Mouse (Mus musculus): Measurements from ENCODE around the gene Actr8. TPM values are rescaled to one million over a fixed set of nuclear protein-coding genes. Genes with fewer than 3 reads are reported as not detected.

The Actr8 gene
- polyA plus RNA-seq, 1 experiment from 2014 or later: 20.1 TPM

GRCm38 (mm10) chr14:30016666-30017065, 38.5 kb downstream of the Actr8 start:
- Histone ChIP-seq H3K4me1 (replicated peaks; ENCODE audit: control insufficient read depth, insufficient read depth, low read length) (no peaks in the 10 kb centered on the region; the same call in 1 of the 2 replicates), H3K36me3 (ENCODE audit: control insufficient read depth, insufficient read depth) (no peaks in the 10 kb centered on the region), H3K9ac (ENCODE audit: low read depth, low read length) (no peak overlapping the region), H3K27ac (ENCODE audit: low read depth, low read length) (no peak overlapping the region), H3K4me2 (replicated peaks; ENCODE audit: low read depth) (no peak overlapping the region), H3K9me3 (ENCODE audit: control insufficient read depth) (no peaks in the 10 kb centered on the region), H3K27me3 (replicated peaks; ENCODE audit: control insufficient read depth, insufficient read depth, low read length) (no peaks in the 10 kb centered on the region), H3K4me3 (ENCODE audit: low read depth, low read length) (no peak overlapping the region)
- 73% methylated on average over 5 of the region's 5 CpGs for WGBS
- ATAC-seq: no peak
- TF ChIP-seq CTCF (IDR thresholded peaks at IDR 0.05; ENCODE audit: low read depth): no peak

DNA sequence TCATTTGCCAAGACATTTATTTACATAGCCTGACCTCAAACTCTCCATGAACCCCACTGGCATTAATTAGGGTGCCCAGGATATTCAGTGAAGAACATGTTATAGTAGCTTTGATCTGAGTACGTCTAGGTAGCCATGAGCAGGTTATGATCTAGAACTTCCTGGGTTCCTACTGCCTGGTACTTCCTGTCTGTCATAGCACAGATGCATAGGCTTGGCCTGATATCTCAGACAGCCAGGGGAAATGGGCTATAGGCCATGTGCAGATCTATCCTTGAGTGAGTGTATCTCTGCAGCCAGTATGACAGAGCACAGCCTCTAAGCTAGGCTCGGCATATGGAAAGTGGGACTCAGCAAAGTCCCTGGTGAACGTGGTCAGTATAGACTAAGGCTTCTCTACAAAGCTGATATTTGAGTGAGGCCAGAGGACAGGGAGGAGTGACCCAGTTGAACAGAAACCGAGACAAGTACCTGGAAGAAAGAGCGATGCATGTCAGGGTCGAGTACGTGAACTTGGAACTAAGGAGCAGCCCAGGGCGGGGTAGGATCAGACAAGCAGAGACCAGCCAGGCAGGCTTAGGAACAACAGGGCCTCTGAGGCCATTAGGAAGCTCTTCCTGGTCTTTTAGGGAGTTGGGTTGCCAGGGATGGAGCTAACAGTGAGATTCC, 39.8 kb downstream of the Actr8 start:
- Histone ChIP-seq H3K4me2 (replicated peaks; ENCODE audit: low read depth) (peak overlapping the region; percentile 21; the same call in 1 of the 2 replicates), H3K9ac (ENCODE audit: low read depth, low read length) (no peak overlapping the region), H3K27ac (ENCODE audit: low read depth, low read length) (peak overlapping the region; percentile 57; the same call in 1 of the 2 replicates), H3K4me3 (ENCODE audit: low read depth, low read length) (no peak overlapping the region), H3K4me1 (replicated peaks; ENCODE audit: control insufficient read depth, insufficient read depth, low read length) (no peaks in the 10 kb centered on the region; the same call in 1 of the 2 replicates), H3K27me3 (replicated peaks; ENCODE audit: control insufficient read depth, insufficient read depth, low read length) (no peaks in the 10 kb centered on the region), H3K9me3 (ENCODE audit: control insufficient read depth) (no peaks in the 10 kb centered on the region), H3K36me3 (ENCODE audit: control insufficient read depth, insufficient read depth) (no peaks in the 10 kb centered on the region)
- TF ChIP-seq CTCF (IDR thresholded peaks at IDR 0.05; ENCODE audit: low read depth): no peak
- ATAC-seq: peak; percentile 66
- WGBS: 62% methylated on average over 8 of the region's 8 CpGs

- 92% methylated on average over 4 of the region's 4 CpGs for WGBS
- Histone ChIP-seq H3K9ac (ENCODE audit: low read depth, low read length) (no peak overlapping the region), H3K4me2 (replicated peaks; ENCODE audit: low read depth) (no peak overlapping the region; the same call in 1 of the 2 replicates), H3K27ac (ENCODE audit: low read depth, low read length) (0 out of 2 replicates have a peak overlapping the region, but pooled peaks have one; percentile 57), H3K4me1 (replicated peaks; ENCODE audit: control insufficient read depth, insufficient read depth, low read length) (no peaks in the 10 kb centered on the region; the same call in 1 of the 2 replicates), H3K9me3 (ENCODE audit: control insufficient read depth) (no peaks in the 10 kb centered on the region), H3K4me3 (ENCODE audit: low read depth, low read length) (no peak overlapping the region), H3K36me3 (ENCODE audit: control insufficient read depth, insufficient read depth) (no peaks in the 10 kb centered on the region), H3K27me3 (replicated peaks; ENCODE audit: control insufficient read depth, insufficient read depth, low read length) (no peaks in the 10 kb centered on the region)
- no peak for ATAC-seq
- no peak for TF ChIP-seq CTCF (IDR thresholded peaks at IDR 0.05; ENCODE audit: low read depth)
Measured at GRCm38 (mm10) chr14:30018463-30018801, 40.3 kb downstream of the Actr8 start.

DNA sequence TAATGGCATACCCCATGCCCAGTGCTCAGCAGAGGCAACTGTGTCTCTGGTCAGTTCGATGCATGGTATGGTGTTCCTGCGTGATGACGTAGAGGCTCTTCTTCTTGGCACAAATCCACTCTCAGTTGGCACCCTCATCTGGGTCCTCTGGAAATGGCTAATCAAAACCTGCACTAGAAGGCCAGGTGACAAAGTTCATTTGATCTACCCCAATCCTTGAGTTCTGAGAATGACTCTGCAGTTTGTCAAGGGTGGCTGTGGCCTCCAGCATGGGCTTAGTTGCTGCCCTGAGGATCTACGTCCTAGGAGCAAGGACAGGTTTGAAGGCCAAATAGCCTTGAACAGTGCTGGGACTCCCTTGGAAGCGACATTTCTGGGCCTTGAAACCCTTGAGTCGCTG, 40.7 kb downstream of the Actr8 start:
- 92% methylated on average over 6 of the region's 6 CpGs for WGBS
- H3K4me1 ChIP-seq (replicated peaks; ENCODE audit: control insufficient read depth, insufficient read depth, low read length): no peaks in the 10 kb centered on the region; the same call in 1 of the 2 replicates
- H3K27me3 ChIP-seq (replicated peaks; ENCODE audit: control insufficient read depth, insufficient read depth, low read length): no peaks in the 10 kb centered on the region
- no peak for ATAC-seq
- H3K27ac ChIP-seq (ENCODE audit: low read depth, low read length): no peak overlapping the region
- H3K4me2 ChIP-seq (replicated peaks; ENCODE audit: low read depth): no peak overlapping the region
- no peak overlapping the region for H3K9ac ChIP-seq (ENCODE audit: low read depth, low read length)
- TF ChIP-seq CTCF (IDR thresholded peaks at IDR 0.05; ENCODE audit: low read depth): no peak
- H3K36me3 ChIP-seq (ENCODE audit: control insufficient read depth, insufficient read depth): no peaks in the 10 kb centered on the region
- H3K9me3 ChIP-seq (ENCODE audit: control insufficient read depth): no peaks in the 10 kb centered on the region
- no peak overlapping the region for H3K4me3 ChIP-seq (ENCODE audit: low read depth, low read length)

- Histone ChIP-seq H3K9me3 (ENCODE audit: control insufficient read depth) (no peaks in the 10 kb centered on the region), H3K4me1 (replicated peaks; ENCODE audit: control insufficient read depth, insufficient read depth, low read length) (no peaks in the 10 kb centered on the region; the same call in 1 of the 2 replicates), H3K27me3 (replicated peaks; ENCODE audit: control insufficient read depth, insufficient read depth, low read length) (no peaks in the 10 kb centered on the region), H3K27ac (ENCODE audit: low read depth, low read length) (no peak overlapping the region), H3K4me2 (replicated peaks; ENCODE audit: low read depth) (no peak overlapping the region), H3K9ac (ENCODE audit: low read depth, low read length) (no peak overlapping the region), H3K36me3 (ENCODE audit: control insufficient read depth, insufficient read depth) (no peaks in the 10 kb centered on the region), H3K4me3 (ENCODE audit: low read depth, low read length) (no peak overlapping the region)
- ATAC-seq: no peak
- TF ChIP-seq CTCF (IDR thresholded peaks at IDR 0.05; ENCODE audit: low read depth): no peak
- 94% methylated on average over 8 of the region's 8 CpGs for WGBS
Measured at GRCm38 (mm10) chr14:30019375-30019774, 41.2 kb downstream of the Actr8 start.

DNA sequence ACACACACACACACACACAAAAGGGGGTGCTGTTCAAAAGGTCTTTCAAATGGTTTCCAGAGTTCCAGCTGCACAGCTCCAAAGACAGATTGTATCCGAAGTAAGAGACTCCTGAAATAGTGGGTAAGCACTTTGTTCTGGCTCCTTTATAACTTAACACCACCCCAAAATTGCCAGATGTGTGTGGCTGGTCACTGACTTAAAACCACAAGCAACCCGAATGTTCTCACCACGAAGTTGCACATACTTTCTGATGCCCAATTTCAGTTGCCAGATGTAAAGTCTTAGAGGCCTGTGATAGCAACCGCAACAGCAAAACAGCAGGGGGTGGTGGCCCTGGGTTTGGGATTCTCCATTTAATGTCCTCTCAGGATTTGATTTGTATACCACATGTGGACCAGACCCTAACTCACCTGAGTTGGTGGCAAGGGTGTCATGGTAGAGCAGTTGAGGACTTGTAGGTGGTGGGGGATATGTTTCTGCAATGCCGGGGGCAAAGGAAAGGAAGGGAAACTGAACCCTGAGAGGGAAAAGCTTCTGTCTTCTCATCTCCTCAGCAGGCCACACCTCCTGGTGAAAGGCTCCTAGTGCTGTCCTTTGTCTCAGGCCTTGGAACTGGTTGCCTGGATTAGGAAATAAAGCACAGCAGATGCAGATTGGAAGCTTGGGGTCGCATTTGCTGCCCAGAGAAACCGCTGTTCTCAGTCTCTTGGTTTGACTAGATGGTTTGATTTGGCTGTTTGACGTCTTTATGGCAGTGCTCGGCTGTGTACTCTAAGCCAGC, 41.8 kb downstream of the Actr8 start:
- Histone ChIP-seq H3K4me3 (ENCODE audit: low read depth, low read length) (no peak overlapping the region), H3K27me3 (replicated peaks; ENCODE audit: control insufficient read depth, insufficient read depth, low read length) (no peaks in the 10 kb centered on the region), H3K9ac (ENCODE audit: low read depth, low read length) (no peak overlapping the region), H3K4me1 (replicated peaks; ENCODE audit: control insufficient read depth, insufficient read depth, low read length) (no peaks in the 10 kb centered on the region; the same call in 1 of the 2 replicates), H3K27ac (ENCODE audit: low read depth, low read length) (no peak overlapping the region), H3K36me3 (ENCODE audit: control insufficient read depth, insufficient read depth) (no peaks in the 10 kb centered on the region), H3K4me2 (replicated peaks; ENCODE audit: low read depth) (no peak overlapping the region), H3K9me3 (ENCODE audit: control insufficient read depth) (no peaks in the 10 kb centered on the region)
- ATAC-seq: no peak
- WGBS: 56% methylated on average over 9 of the region's 9 CpGs
- TF ChIP-seq CTCF (IDR thresholded peaks at IDR 0.05; ENCODE audit: low read depth): no peak
